Mouse (Mus musculus): ENCODE results near the gene Igtp.

Igtp gene

DNA sequence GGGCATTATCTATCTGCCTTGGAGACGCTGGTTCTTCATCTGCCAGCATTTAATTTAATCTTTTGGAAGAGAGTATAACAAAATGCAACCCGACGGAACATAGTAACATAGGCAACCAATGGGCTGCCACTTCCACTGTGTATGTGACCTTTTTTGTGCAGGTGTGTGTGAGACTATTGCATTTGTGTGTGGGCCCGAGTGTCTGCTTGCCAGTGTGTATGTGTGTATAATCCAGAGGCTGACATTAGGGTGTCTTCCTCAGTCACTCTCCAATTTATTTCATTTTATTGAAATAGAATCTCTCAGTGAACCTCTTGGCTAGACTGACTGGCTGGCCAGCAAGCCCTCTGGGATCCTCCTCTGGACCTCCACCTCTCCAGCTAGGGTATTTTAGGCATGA lies 870 bp downstream of the Igtp start:
- no peak for TF ChIP-seq GATA4 (IDR thresholded peaks at IDR 0.05; ENCODE audit: insufficient replicate concordance, low read length)

DNA sequence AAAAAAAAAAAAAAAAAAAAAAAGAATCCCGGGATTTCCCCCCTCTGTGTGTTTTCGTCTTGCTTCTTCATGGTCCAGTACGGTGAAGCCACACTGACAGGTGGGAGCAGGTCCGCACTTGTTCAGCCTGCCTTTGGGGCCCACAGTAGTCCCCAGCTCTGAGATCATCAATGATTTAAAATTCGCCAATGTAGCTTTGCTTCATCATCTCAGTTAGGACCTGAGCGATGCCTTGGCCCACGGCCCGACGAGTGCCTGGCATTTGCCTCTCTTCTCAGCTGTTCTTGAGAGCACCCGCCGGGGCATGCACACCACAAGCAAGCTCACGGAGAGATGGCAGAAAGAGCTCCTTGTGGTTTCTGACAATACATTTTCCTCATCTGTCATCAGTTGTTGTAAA lies 1.7 kb downstream of the Igtp start:
- TF ChIP-seq GATA4 (IDR thresholded peaks at IDR 0.05; ENCODE audit: insufficient replicate concordance, low read length): no peak

DNA sequence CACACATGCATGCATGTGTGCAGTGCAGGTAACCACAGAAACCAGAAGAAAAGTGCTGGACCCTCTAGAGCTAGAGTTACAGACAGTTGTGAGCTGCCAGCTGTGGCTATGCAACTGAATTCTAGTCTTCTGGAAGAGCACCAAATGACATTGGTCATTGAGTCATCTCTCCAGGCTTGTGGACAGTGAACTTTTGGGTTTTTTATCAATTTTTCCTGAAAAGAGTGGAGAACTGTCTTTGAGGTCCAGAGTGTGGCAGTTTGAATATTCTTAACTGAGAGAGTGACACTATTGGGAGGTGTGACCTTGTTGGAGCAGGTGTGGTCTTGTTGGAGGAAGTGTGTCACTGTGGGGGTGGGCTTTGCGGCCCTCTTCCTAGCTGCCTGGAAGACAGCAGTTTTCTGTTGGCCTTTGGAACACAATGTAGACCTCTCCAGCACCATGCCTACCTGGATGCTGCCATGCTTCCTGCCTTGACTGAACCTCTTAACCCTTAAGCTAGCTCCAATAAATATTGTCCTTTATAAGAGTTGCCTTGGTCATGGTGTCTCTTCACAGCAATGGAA lies 11.0 kb downstream of the Igtp start:
- no peak for TF ChIP-seq GATA4 (IDR thresholded peaks at IDR 0.05; ENCODE audit: insufficient replicate concordance, low read length)

DNA sequence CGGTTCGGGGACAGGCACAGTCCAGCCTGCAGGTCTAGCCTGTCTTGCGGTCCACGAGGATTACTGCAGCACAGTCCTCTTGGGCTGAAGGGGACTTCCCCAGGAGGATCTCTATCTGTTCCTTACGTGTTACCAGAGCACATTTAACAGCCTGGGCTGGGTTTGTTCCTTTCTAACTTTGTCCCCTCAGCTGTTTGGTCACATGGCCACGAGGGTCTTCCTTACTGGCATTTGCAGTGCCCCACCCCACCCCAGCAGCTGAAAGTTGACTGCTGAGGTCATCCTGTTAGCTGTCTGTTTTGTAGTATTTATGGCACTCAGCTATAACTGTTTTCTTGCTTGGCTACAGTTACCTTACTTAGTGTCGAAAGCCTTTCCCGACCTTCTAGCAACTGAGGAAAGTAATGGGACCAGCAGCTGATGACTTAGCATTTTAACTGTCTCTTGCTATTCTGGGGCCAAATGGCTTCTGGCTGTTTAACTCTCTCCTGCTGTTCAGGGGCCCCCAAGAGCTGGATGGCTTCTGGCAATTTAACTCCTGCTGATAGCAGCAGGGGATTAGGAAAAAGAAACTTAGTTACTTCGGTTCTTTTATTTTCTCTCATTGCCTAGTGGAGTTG lies 11.8 kb downstream of the Igtp start:
- no peak for TF ChIP-seq GATA4 (IDR thresholded peaks at IDR 0.05; ENCODE audit: insufficient replicate concordance, low read length)

DNA sequence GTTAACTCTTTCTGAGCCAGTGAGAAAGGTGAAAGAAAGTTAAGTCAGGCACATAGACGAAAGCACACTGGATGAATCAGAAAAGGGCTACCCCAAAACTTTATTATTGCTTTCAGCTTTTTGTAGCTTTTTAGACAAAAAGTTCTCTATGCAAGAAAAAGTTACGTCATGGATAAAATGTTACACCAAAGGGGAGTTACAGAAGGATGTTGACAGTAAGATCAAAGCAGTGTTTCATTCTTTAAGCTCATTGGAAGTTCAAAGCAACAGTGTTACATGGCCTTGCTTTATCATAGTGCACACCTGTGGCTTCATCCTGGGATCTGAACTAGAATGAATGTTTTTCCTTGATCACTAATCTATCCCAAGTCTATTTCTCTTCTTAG lies 12.3 kb downstream of the Igtp start:
- TF ChIP-seq GATA4 (IDR thresholded peaks at IDR 0.05; ENCODE audit: insufficient replicate concordance, low read length): no peak

DNA sequence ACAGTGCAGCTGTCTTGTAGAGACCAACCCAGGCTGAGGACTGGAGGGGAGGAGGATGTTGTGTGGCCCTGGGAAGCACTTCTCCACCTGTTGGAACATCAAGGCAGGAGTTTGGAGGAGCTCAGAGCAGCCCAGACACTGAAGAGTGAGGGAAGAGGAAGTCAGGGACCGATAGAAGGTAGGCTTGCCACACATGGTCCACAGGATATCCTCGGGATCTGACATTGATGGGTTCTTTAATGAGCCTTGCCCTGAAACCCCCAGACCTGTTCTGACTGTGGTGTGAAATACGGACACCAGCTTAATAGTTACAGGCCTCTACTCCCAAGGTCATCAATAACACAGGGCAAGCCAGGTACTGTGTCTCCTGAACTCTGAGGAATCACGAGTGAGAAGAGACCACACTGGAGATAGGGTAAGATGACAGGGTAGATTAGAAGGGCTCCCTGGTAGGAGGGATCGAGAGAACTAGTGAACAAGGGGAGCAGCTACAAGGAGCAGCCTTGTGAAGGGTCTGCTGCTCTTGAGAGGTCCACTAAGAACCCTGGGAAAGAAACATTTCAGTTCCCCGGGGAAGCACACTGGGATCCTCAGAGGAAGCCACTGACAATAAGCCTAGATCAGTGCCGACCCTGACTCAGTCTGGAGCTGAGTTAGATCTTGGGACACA lies 14.5 kb downstream of the Igtp start:
- no peak for TF ChIP-seq GATA4 (IDR thresholded peaks at IDR 0.05; ENCODE audit: insufficient replicate concordance, low read length)

DNA sequence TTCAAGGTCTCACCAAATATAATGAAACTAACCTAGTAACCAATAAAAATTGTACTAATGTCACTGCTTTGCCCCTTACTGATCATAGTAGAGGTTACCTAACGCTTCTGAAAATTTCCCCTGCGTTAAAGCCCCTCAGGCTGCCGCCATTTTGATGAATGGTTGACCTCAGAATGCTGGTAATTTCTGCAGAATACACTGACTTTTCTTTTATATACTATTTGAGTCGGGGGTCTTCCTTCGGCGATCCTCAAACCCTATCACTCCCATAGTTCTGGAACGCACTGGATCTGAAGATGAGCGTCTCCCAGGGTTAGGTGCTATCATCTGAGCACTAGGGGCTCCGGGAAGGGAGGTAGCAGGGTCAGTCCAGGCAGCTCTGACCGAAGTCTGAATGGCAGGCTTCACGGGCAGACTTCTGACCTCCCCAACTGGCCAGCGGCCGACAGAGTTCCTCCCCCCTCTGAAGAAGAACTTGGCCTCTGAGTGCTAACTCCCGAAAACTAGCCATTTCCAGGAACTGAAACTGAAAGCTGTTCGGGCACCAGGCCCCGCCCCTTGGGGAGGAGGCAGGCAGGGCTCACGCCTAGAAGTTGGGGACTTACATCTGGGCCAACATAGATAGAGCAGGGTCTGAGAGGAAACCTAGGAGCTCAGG lies 15.2 kb downstream of the Igtp start:
- TF ChIP-seq GATA4 (IDR thresholded peaks at IDR 0.05; ENCODE audit: insufficient replicate concordance, low read length): no peak

DNA sequence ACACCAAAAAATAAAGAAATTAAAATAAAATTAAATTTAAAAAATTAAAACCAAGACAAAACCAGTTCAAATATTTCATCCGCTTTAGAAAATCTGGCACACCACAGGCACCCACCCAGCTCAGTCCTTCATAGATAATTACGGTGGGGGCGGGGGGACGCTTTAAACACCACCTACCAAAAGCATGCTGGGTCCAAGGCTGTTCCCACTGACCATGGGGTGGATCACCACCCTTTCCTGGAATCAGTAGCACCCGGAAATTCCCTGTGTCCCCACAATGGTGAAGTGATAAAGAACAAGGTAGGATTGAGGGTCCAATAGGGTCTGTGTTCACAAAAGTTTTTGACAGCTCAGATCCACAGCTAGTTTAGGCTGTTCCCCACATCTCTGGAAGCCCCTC lies 16.5 kb downstream of the Igtp start:
- TF ChIP-seq GATA4 (IDR thresholded peaks at IDR 0.05; ENCODE audit: insufficient replicate concordance, low read length): no peak

DNA sequence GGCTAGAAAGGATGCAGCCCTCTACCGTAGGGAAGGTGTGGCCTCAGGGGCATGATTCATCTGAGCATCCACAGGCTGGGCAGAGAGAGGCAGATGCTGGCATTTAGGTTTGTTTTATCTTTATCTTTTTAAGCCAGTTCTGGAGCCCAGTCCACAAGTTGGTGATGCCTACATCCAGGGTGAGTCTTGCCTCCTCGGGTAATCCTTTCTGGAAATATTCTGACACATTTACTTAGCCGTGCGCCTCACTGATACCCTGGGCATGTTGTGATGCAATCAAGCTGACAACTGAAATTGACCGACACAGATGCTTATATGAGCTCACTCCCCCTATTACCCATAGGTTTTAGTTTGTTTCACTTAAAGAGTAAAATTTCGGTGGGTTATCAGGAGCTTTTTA lies 17.5 kb downstream of the Igtp start:
- no peak for TF ChIP-seq GATA4 (IDR thresholded peaks at IDR 0.05; ENCODE audit: insufficient replicate concordance, low read length)

DNA sequence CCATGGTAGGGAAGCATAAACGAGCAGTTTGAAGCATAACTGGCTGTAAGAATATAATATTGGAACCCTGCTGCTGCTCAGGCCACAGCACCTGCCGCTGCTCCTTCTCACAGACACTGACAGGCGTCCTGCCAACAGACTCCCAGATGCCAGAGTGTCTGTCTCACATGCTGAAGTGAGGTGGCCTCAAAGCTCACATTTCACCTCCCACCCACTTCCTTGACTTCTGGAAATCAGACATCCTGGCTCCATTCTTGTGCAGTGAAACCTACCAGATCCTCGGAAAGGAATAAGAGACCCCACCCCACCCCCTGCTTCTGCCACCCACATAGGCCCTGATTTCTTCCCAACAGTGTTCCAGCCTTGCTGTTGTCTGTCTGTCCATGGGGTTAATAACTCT lies 24.4 kb downstream of the Igtp start:
- TF ChIP-seq GATA4 (IDR thresholded peaks at IDR 0.05; ENCODE audit: insufficient replicate concordance, low read length): no peak

DNA sequence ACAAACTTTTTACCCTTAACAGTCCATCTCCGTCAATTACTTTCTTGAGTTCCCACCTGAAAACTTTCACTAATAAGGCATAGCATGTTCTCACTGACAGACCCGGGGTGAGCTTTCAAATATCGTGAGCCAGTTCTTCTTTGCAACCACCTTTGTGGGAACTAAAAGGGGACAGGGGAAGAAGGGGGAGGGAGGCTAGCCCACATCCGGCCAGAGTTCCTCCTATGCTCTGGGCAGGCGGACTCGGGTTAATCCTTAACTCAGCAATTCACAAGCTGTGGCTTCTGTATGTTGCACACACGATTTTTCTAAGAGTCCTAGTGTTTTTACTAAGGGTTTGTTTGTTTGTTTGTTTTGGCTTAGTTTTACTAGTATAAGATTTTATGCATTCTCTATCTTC lies 25.0 kb downstream of the Igtp start:
- no peak for TF ChIP-seq GATA4 (IDR thresholded peaks at IDR 0.05; ENCODE audit: insufficient replicate concordance, low read length)

DNA sequence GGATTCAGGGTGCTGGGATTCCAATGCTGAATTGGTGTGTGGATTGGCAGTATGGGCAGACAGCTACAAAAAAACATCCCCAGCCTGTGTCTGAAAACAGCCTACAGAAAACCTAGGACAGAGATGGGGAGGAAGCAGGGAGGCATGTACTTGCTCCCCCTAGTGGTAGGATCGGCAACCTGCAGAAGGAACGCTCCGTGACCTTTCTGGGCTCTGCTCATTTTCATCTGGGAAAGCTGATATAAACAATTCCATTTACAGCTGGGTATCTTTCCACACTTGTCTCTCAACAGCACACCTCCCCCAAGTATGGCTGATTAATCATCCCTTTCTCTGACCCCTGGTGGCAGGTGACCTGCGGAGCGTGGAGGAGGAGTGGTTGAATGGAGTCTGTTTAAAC lies 26.3 kb downstream of the Igtp start:
- no peak for TF ChIP-seq GATA4 (IDR thresholded peaks at IDR 0.05; ENCODE audit: insufficient replicate concordance, low read length)

DNA sequence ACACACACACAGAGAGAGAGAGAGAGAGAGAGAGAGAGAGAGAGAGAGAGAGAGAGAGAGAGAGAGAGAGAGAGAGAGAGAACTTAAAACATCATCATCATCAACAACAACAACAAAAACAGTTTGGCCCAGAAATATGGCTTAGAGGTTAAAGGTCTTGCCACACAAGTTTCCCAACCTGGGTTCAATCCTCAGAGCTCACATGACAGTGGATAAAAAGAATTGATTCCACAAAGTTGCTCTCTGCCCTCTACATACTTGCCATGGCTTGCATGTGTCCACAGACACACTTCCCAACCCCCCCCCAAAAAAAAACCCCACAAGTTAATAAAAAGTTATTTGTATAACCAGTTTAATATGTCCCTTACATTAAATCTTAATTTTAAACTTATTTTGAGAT lies 27.1 kb downstream of the Igtp start:
- TF ChIP-seq GATA4 (IDR thresholded peaks at IDR 0.05; ENCODE audit: insufficient replicate concordance, low read length): no peak

DNA sequence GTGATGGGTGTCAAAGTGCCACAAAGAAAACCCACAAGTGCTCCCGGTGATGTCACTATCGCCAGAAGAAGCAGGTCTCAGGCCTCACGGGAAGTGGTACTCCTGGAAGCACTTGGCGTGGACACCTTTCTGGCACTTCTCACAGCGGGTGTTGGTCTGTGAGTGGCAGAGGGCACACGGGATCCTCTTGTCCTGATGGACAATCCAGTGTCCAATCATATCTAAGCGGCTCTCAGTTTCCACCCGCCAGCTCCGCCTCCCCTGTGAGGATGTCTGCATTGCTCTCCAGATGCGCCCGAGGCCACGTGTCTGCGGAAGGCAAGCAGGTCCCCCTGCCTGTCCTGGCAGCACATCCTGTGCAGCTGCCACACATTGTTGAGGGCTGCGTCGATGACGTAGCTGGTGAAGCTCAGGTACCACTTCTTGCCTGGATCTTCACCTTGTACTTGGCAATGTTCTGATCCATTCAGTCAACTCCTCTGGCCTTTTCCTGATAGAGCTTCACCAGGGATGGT lies 31.1 kb downstream of the Igtp start:
- TF ChIP-seq GATA4 (IDR thresholded peaks at IDR 0.05; ENCODE audit: insufficient replicate concordance, low read length): no peak

DNA sequence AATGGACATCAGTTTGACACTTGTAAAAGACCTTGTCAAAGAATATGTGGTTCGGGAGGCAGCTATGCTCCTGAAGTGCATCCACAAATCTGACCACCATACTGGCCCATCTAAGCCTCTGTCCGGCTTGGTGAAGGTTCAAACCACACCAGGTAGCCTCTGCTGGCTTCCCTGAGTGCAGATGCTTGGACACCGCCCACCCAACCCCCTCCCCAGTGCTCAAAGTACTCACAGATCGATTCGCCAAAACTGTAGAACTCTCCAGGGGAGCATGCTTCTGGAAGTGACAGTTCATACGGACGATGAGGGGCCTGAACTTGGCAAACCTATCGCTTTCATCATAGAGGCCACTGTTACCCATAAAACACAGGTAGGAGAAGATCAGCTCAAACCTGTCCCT lies 31.8 kb downstream of the Igtp start:
- TF ChIP-seq GATA4 (IDR thresholded peaks at IDR 0.05; ENCODE audit: insufficient replicate concordance, low read length): no peak

DNA sequence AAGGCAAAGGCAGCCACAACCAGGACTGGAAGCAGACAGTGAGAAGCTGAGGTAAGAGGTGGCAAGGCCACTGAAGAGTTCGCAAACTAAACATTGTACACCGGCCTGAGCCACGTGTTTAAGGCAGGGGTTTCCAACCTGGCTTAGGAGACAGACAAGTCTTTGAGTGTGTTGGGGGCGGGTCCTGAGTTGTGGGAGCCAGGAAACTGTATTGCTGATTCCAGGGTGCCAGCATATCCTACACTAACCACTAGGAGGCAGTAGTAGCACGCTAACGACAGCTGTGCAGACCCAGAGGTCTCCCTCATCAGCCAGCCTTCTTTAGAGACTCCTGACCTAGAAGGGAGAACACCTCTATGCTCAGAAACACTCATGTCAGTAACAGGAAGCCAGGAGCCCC lies 35.8 kb downstream of the Igtp start:
- no peak for TF ChIP-seq GATA4 (IDR thresholded peaks at IDR 0.05; ENCODE audit: insufficient replicate concordance, low read length)

Measured in liver, adult (tissue).